Mouse (Mus musculus) cerebellum, adult 11-12 months (tissue): ENCODE results near the gene Dnah8.
A peak's percentile ranks its signal among the peaks of the same experiment; 100 is the strongest.
"Not testable (repeated sequence)": the region's sequence is repeated elsewhere in the genome, so short reads cannot be mapped to it uniquely, and the experiment has no call there.

Source experiments
- DNase-seq: peaks from one replicate; pipeline ENCODE4 v3.0.0; 2022

Gene Dnah8

GRCm38 (mm10) chr17:30609980-30610307 lies 14.2 kb upstream of the Dnah8 start:
- no peak for DNase-seq

GRCm38 (mm10) chr17:30610739-30611138 lies 13.4 kb upstream of the Dnah8 start:
- DNase-seq = no peak

GRCm38 (mm10) chr17:30611221-30612074 lies 12.7 kb upstream of the Dnah8 start:
- no peak for DNase-seq

- DNase-seq = peak; percentile 100
Observed at GRCm38 (mm10) chr17:30612075-30612859, 11.9 kb upstream of the Dnah8 start.

GRCm38 (mm10) chr17:30613350-30613749 lies 10.8 kb upstream of the Dnah8 start:
- no peak for DNase-seq

GRCm38 (mm10) chr17:30616203-30616602 lies 8.0 kb upstream of the Dnah8 start:
- DNase-seq = no peak

- no peak for DNase-seq
Observed at GRCm38 (mm10) chr17:30618136-30618891, 5.8 kb upstream of the Dnah8 start.

- no peak for DNase-seq
Observed at GRCm38 (mm10) chr17:30619153-30619552, 5.0 kb upstream of the Dnah8 start.

GRCm38 (mm10) chr17:30620548-30620947 lies 3.6 kb upstream of the Dnah8 start:
- DNase-seq = no peak

- DNase-seq = no peak
Observed at GRCm38 (mm10) chr17:30621450-30621849, 2.7 kb upstream of the Dnah8 start.

GRCm38 (mm10) chr17:30623200-30623599 lies 954 bp upstream of the Dnah8 start:
- no peak for DNase-seq

- DNase-seq = not testable (repeated sequence)
Observed at GRCm38 (mm10) chr17:30626719-30627118, 2.6 kb downstream of the Dnah8 start, which contains the start of gene Glo1. Gene Glo1 (minus strand): TSS chr17:30626871.

- no peak for DNase-seq
Observed at GRCm38 (mm10) chr17:30635367-30635766, 11.2 kb downstream of the Dnah8 start.

- no peak for DNase-seq
Observed at GRCm38 (mm10) chr17:30637714-30638113, 13.6 kb downstream of the Dnah8 start.

- no peak for DNase-seq
Observed at GRCm38 (mm10) chr17:30638996-30639395, 14.8 kb downstream of the Dnah8 start.

GRCm38 (mm10) chr17:30640896-30641295 lies 16.7 kb downstream of the Dnah8 start:
- DNase-seq = no peak

- no peak for DNase-seq
Observed at GRCm38 (mm10) chr17:30648770-30649169, 24.6 kb downstream of the Dnah8 start.

GRCm38 (mm10) chr17:30653010-30653409 lies 28.9 kb downstream of the Dnah8 start:
- no peak for DNase-seq

GRCm38 (mm10) chr17:30657530-30658151 lies 33.5 kb downstream of the Dnah8 start:
- no peak for DNase-seq

- DNase-seq = peak; percentile 16
Observed at GRCm38 (mm10) chr17:30658152-30658544, 34.0 kb downstream of the Dnah8 start.

GRCm38 (mm10) chr17:30662131-30662530 lies 38.0 kb downstream of the Dnah8 start:
- no peak for DNase-seq

GRCm38 (mm10) chr17:30663170-30663569 lies 39.0 kb downstream of the Dnah8 start:
- no peak for DNase-seq

- no peak for DNase-seq
Observed at GRCm38 (mm10) chr17:30664856-30665255, 40.7 kb downstream of the Dnah8 start.
